Mouse (Mus musculus) liver, postnatal 0 days (tissue): ENCODE results near the gene Ints1.

Experiments used
- CTCF ChIP-seq: sonication (generic); IDR thresholded peaks from 2 replicates; pipeline ENCODE4 v1.5.1; 2016; ENCODE audit warnings: antibody characterized with exemption, low read depth
- EP300 ChIP-seq: IDR thresholded peaks from 2 replicates; pipeline ENCODE4 v1.6.1; 2016; ENCODE audit warnings: antibody characterized with exemption, low read depth, mild to moderate bottlenecking

- TF ChIP-seq CTCF, result no peak
- no peak for TF ChIP-seq EP300
These were observed 17.4 kb downstream of the Ints1 start for GRCm38 (mm10) chr5:139758096-139758495.
